Mouse (Mus musculus): Measurements from ENCODE around the gene Dip2c.

DNA sequence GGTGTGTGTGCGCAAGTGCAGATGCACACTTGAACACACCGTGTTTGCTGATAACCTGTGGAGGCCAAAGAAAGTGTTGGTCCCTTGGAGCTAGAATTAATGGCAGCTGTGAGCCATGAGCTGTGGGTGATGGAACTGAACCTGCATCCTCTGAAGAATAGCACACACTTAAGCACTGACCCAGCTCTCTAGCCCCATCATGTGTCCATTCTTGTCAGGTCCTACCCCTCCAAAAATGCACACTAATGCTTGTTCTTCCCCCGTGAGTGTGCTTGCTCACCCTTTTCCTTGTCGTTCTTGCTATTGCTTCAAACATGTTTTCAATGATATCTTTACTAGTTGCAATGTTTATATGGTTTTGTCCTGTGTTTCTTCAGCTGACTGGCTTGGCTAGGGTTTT lies 360.2 kb downstream of the Dip2c start:
- TF ChIP-seq CTCF (IDR thresholded peaks at IDR 0.05; ENCODE audit: control insufficient read depth, insufficient read depth, insufficient replicate concordance, low read depth, low read length), result no peak
- TF ChIP-seq POLR2A (IDR thresholded peaks at IDR 0.05; ENCODE audit: control insufficient read depth, low read depth, low read length), result no peak
